Mouse (Mus musculus) hindbrain, embryonic 11.5 days (tissue): Measurements from ENCODE around the gene Cpsf7. TPM values are rescaled to one million over a fixed set of nuclear protein-coding genes. Genes with fewer than 3 reads are reported as not detected.

ENCODE experiments used
- ATAC-seq: fragments of 200-750 bp; cut with Nextera tagmentation; 2 replicates; pipeline ENCODE4 v1.8.0; 2017; ENCODE audit warnings: mild to moderate bottlenecking, moderate TSS enrichment, moderate library complexity; ENCODE audit not compliant: low FRiP score
- DNase-seq: peaks from one replicate; pipeline ENCODE4 v3.0.0-alpha.2; 2015; ENCODE audit warnings: low spot score
- H3K27ac ChIP-seq: fragments of 300-500 bp; sonication (generic); 2 replicates; pipeline ENCODE4 v1.5.1; 2014; ENCODE audit warnings: mild to moderate bottlenecking, low read depth, low read length
- H3K27me3 ChIP-seq: fragments of 300-500 bp; sonication (generic); 2 replicates; pipeline ENCODE4 v1.6.1; 2014; ENCODE audit warnings: mild to moderate bottlenecking, low read length, moderate library complexity, mixed read lengths; ENCODE audit not compliant: control insufficient read depth, insufficient read depth
- H3K36me3 ChIP-seq: fragments of 300-500 bp; sonication (generic); 2 replicates; pipeline ENCODE4 v1.6.1; 2014; ENCODE audit warnings: mild to moderate bottlenecking, low read length, moderate library complexity, mixed read lengths; ENCODE audit not compliant: control insufficient read depth, insufficient read depth
- H3K4me1 ChIP-seq: fragments of 300-500 bp; sonication (generic); replicated peaks from 2 replicates; pipeline ENCODE4 v1.6.1; 2014; ENCODE audit warnings: low read length, mixed read lengths; ENCODE audit not compliant: control insufficient read depth, insufficient read depth
- H3K4me2 ChIP-seq: fragments of 300-500 bp; sonication (generic); replicated peaks from 2 replicates; pipeline ENCODE4 v1.6.1; 2014; ENCODE audit warnings: mild to moderate bottlenecking, low read depth, low read length
- H3K4me3 ChIP-seq: fragments of 300-500 bp; sonication (generic); 2 replicates; pipeline ENCODE4 v1.5.1; 2014; ENCODE audit warnings: low read depth, low read length
- H3K9ac ChIP-seq: fragments of 300-500 bp; sonication (generic); 2 replicates; pipeline ENCODE4 v1.6.1; 2014; ENCODE audit warnings: low read depth, low read length
- H3K9me3 ChIP-seq: fragments of 300-500 bp; sonication (generic); 2 replicates; pipeline ENCODE4 v1.6.1; 2016; ENCODE audit warnings: low read length; ENCODE audit not compliant: control insufficient read depth
- WGBS: fragments of 180-500 bp; shearing (Covaris S2); extraction: QIAGEN DNeasy Blood & Tissue Kit; methylation state at CpG from one replicate; pipeline ENCODE4 v1.1.7; 2014; 5-methylcytosine and 5-hydroxymethylcytosine counted together
- polyA plus RNA-seq: library from polyadenylated mRNA; unstranded; fragments of >200 nt; fragmentation: Nextera tagmentation; extraction: Ambion mirVana; gene quantifications from 2 replicates; pipeline ENCODE4 v1.2.1, GENCODE M21; 2014

The Cpsf7 gene
- polyA plus RNA-seq, 1 experiment from 2014 or later: 60.9 TPM

- Histone ChIP-seq H3K4me3 (no peak overlapping the region), H3K27me3 (no peaks in the 10 kb centered on the region), H3K9me3 (no peaks in the 10 kb centered on the region), H3K36me3 (no peaks in the 10 kb centered on the region), H3K27ac (no peak overlapping the region), H3K9ac (no peak overlapping the region), H3K4me2 (no peak overlapping the region), H3K4me1 (no peaks in the 10 kb centered on the region)
- 87% methylated on average over 4 of the region's 4 CpGs for WGBS
- DNase-seq: no peak
- ATAC-seq: no peak
These were observed 40.2 kb downstream of the Cpsf7 start for GRCm38 (mm10) chr19:10565217-10565616.

DNA sequence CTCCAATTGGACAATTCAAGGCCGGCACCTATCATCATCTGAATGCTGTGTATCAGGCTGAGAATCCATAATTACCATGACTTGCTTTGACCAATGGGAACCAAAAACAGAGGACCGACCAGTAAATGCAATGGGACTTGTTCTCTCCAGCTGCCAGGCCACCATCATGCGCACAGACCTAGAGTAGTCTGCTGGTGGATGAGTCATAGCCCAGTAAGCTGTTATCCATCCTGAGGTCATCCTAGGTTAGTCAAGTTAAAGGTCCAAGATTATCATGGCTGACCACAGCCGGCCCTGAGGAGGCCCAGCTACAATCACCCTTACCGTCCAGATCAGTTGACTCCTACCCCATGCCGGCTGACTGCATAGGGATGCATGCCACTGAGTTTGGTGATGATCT is 44.6 kb downstream of the Cpsf7 start:
- H3K4me3 ChIP-seq: no peak overlapping the region
- no peaks in the 10 kb centered on the region for H3K27me3 ChIP-seq
- peaks cover 8% of the 10 kb centered on the region; the same call in 1 of the 2 replicates for H3K36me3 ChIP-seq
- DNase-seq: no peak
- 96% methylated on average over 6 of the region's 6 CpGs for WGBS
- H3K9ac ChIP-seq: no peak overlapping the region
- no peak overlapping the region for H3K4me2 ChIP-seq
- no peak overlapping the region for H3K27ac ChIP-seq
- ATAC-seq: no peak
- no peaks in the 10 kb centered on the region for H3K9me3 ChIP-seq
- no peaks in the 10 kb centered on the region for H3K4me1 ChIP-seq

GRCm38 (mm10) chr19:10576690-10577561 is 51.9 kb downstream of the Cpsf7 start, which contains the start of the genes Cyb561a3 and Tmem138:
Gene Cyb561a3, plus strand, starts transcription at chr19:10577172.
Gene Tmem138, minus strand, starts transcription at chr19:10577362.
- Histone ChIP-seq H3K27ac (peak within 1 kb of the TSS; percentile 85), H3K36me3 (no peaks in the 10 kb centered on the region), H3K27me3 (no peaks in the 10 kb centered on the region), H3K9ac (peak within 1 kb of the TSS; percentile 86), H3K4me1 (0 out of 2 replicates have a peak, but pooled peaks cover 4% of the 10 kb centered on the region), H3K4me3 (peak within 1 kb of the TSS; percentile 60), H3K9me3 (no peaks in the 10 kb centered on the region), H3K4me2 (peak within 1 kb of the TSS; percentile 81)
- peak; percentile 93 for DNase-seq
- ATAC-seq: peak; percentile 96
- WGBS: under 1% methylated on average over 44 of the region's 44 CpGs

DNA sequence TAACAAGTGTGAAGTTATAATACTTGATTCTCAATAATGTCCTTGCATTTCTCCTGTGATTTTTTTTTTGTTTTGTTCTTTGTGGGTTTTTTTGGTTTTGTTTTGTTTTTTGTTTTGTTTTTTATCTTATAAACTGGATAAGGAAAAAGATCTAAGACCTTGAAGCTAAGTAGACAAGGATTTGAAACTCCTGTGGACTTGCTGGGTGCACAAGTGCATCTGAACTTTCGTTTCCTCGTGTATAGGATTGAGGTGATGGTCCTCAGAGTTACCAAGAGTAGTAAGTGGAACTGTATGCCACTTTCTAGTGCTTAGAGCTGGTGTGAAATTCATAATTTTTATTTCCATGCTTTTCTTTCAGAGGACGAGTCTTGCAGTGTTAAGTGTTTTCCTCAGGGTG is 55.0 kb downstream of the Cpsf7 start:
- no peaks in the 10 kb centered on the region for H3K36me3 ChIP-seq

GRCm38 (mm10) chr19:10580761-10581160 is 55.7 kb downstream of the Cpsf7 start:
- Histone ChIP-seq H3K27ac (no peak overlapping the region), H3K4me3 (no peak overlapping the region), H3K36me3 (no peaks in the 10 kb centered on the region), H3K9me3 (no peaks in the 10 kb centered on the region), H3K4me1 (0 out of 2 replicates have a peak, but pooled peaks cover 4% of the 10 kb centered on the region), H3K4me2 (no peak overlapping the region), H3K27me3 (no peaks in the 10 kb centered on the region), H3K9ac (no peak overlapping the region)
- 77% methylated on average over 3 of the region's 3 CpGs for WGBS
- ATAC-seq: no peak
- DNase-seq: no peak

More for the DNA sequence above, 55.0 kb downstream of the Cpsf7 start:
- H3K9ac ChIP-seq: no peak overlapping the region
- 81% methylated on average over 3 of the region's 3 CpGs for WGBS
- H3K9me3 ChIP-seq: no peaks in the 10 kb centered on the region
- H3K4me2 ChIP-seq: no peak overlapping the region
- no peak overlapping the region for H3K27ac ChIP-seq
- DNase-seq (no peak), ATAC-seq (no peak)
- 0 out of 2 replicates have a peak, but pooled peaks cover 4% of the 10 kb centered on the region for H3K4me1 ChIP-seq
- no peak overlapping the region for H3K4me3 ChIP-seq
- no peaks in the 10 kb centered on the region for H3K27me3 ChIP-seq

- Histone ChIP-seq H3K36me3 (no peaks in the 10 kb centered on the region), H3K4me3 (no peak overlapping the region), H3K4me2 (no peak overlapping the region), H3K27me3 (no peaks in the 10 kb centered on the region), H3K27ac (no peak overlapping the region), H3K9ac (no peak overlapping the region), H3K9me3 (no peaks in the 10 kb centered on the region), H3K4me1 (0 out of 2 replicates have a peak, but pooled peaks cover 4% of the 10 kb centered on the region)
- no peak for DNase-seq
- no peak for ATAC-seq
- WGBS: 81% methylated on average over 6 of the region's 6 CpGs
These were observed 56.9 kb downstream of the Cpsf7 start for GRCm38 (mm10) chr19:10581984-10582383.

GRCm38 (mm10) chr19:10583550-10584146 is 58.6 kb downstream of the Cpsf7 start:
- 89% methylated on average over 7 of the region's 7 CpGs for WGBS

GRCm38 (mm10) chr19:10585112-10585511 is 60.0 kb downstream of the Cpsf7 start:
- Histone ChIP-seq H3K36me3 (no peaks in the 10 kb centered on the region), H3K27ac (no peak overlapping the region), H3K4me2 (no peak overlapping the region), H3K27me3 (no peaks in the 10 kb centered on the region), H3K9ac (no peak overlapping the region), H3K9me3 (no peaks in the 10 kb centered on the region), H3K4me3 (no peak overlapping the region), H3K4me1 (no peaks in the 10 kb centered on the region)
- WGBS: 93% methylated on average over 8 of the region's 8 CpGs
- DNase-seq: no peak
- no peak for ATAC-seq

More at GRCm38 (mm10) chr19:10583550-10584146, 58.6 kb downstream of the Cpsf7 start:
- H3K36me3 ChIP-seq: no peaks in the 10 kb centered on the region
- H3K4me1 ChIP-seq: 0 out of 2 replicates have a peak, but pooled peaks cover under 1% of the 10 kb centered on the region
- no peak overlapping the region for H3K27ac ChIP-seq
- H3K9me3 ChIP-seq: no peaks in the 10 kb centered on the region
- H3K27me3 ChIP-seq: no peaks in the 10 kb centered on the region
- H3K9ac ChIP-seq: no peak overlapping the region
- H3K4me2 ChIP-seq: no peak overlapping the region
- DNase-seq (no peak), ATAC-seq (no peak)
- no peak overlapping the region for H3K4me3 ChIP-seq
